Mouse (Mus musculus): Measurements from ENCODE around the gene Gm21394. TPM values are rescaled to one million over a fixed set of nuclear protein-coding genes. Genes with fewer than 3 reads are reported as not detected.
"Not testable (repeated sequence)": the region's sequence is repeated elsewhere in the genome, so short reads cannot be mapped to it uniquely, and the experiment has no call there.

Gm21394 gene
- polyA plus RNA-seq (2014; fragmentation: Nextera tagmentation; extraction: Ambion mirVana) = not detected in 2 replicates

DNA sequence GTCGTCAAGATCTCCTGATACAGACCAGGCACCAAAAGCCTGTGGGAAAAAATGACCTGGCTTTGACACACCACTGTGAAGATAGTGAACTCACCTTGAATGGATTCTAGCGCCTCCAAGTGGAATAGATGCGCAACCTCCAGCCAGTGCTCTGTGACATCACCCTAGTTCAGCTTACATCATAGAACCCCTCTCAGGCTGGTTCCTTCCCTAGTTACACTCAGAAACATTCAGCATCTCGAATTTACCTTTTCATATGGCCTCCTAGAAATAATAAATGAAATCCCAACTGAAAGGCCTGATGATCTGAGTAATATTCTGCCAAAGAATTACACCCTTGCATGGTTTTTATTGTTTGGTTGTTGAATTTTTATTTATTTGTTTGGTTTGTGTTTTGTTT, at the start of gene Gm21394:
Gm21394 (minus strand) TSS at position 101 of the 400 bp plus-strand sequence.
- not testable (repeated sequence) for H3K4me3 ChIP-seq (ENCODE audit: low read depth, low read length); H3K4me1 ChIP-seq (ENCODE audit: control insufficient read depth, insufficient read depth, low read length); H3K27ac ChIP-seq (ENCODE audit: low read depth, low read length); ATAC-seq; H3K4me2 ChIP-seq (ENCODE audit: low read length); H3K9ac ChIP-seq (ENCODE audit: low read length); DNase-seq (ENCODE audit: low spot score); H3K36me3 ChIP-seq (ENCODE audit: control insufficient read depth, insufficient read depth, low read length); H3K27me3 ChIP-seq (replicated peaks; ENCODE audit: control insufficient read depth, insufficient read depth, low read length); H3K9me3 ChIP-seq (replicated peaks; ENCODE audit: control insufficient read depth, low read length)
- WGBS = no CpG with 5 or more reads among the region's 4 CpGs

Other genes with a start within 250 kb of the Gm21394 start
- not detected in 2 replicates for gene Gm21409, start 181.8 kb upstream of the Gm21394 start, polyA plus RNA-seq (2014; fragmentation: Nextera tagmentation; extraction: Ambion mirVana)

Data from forebrain, embryonic 14.5 days (tissue).